Mouse (Mus musculus) stomach, embryonic 16.5 days (tissue): ENCODE measurements around the gene Six2. TPM values are rescaled to one million over a fixed set of nuclear protein-coding genes. Genes with fewer than 3 reads are reported as not detected.
A peak's percentile ranks its signal among the peaks of the same experiment; 100 is the strongest.

Experiments used
- ATAC-seq: fragments of 200-750 bp; cut with Nextera tagmentation; 2 replicates; pipeline ENCODE4 v1.8.0; 2017; ENCODE audit warnings: moderate number of reproducible peaks, moderate TSS enrichment; ENCODE audit not compliant: insufficient read depth, low FRiP score
- H3K27ac ChIP-seq: fragments of 300-500 bp; sonication (generic); 2 replicates; pipeline ENCODE4 v1.5.1; 2014; ENCODE audit warnings: low read length
- H3K27me3 ChIP-seq: fragments of 300-500 bp; sonication (generic); 2 replicates; pipeline ENCODE4 v1.6.1; 2014; ENCODE audit warnings: low read length, control low read depth, mixed read lengths; ENCODE audit not compliant: control insufficient read depth, insufficient read depth
- H3K36me3 ChIP-seq: fragments of 300-500 bp; sonication (generic); 2 replicates; pipeline ENCODE4 v1.6.1; 2014; ENCODE audit warnings: low read length; ENCODE audit not compliant: control insufficient read depth, insufficient read depth
- H3K4me1 ChIP-seq: fragments of 300-500 bp; sonication (generic); 2 replicates; pipeline ENCODE4 v1.6.1; 2014; ENCODE audit warnings: low read length, control low read depth, mixed read lengths; ENCODE audit not compliant: control insufficient read depth, insufficient read depth
- H3K4me2 ChIP-seq: fragments of 300-500 bp; sonication (generic); 2 replicates; pipeline ENCODE4 v1.6.1; 2014; ENCODE audit warnings: low read depth, low read length, mixed read lengths
- H3K4me3 ChIP-seq: fragments of 300-500 bp; sonication (generic); replicated peaks from 2 replicates; pipeline ENCODE4 v1.5.1; 2014; ENCODE audit warnings: mild to moderate bottlenecking, low read length
- H3K9ac ChIP-seq: fragments of 300-500 bp; sonication (generic); 2 replicates; pipeline ENCODE4 v1.6.1; 2014; ENCODE audit warnings: low read length
- H3K9me3 ChIP-seq: fragments of 300-500 bp; sonication (generic); replicated peaks from 2 replicates; pipeline ENCODE4 v1.6.1; 2016; ENCODE audit warnings: low read length, control low read depth; ENCODE audit not compliant: control insufficient read depth
- WGBS: fragments of 180-500 bp; shearing (Covaris S2); extraction: QIAGEN DNeasy Blood & Tissue Kit; methylation state at CpG from one replicate; pipeline ENCODE4 v1.1.7; 2014; 5-methylcytosine and 5-hydroxymethylcytosine counted together
- polyA plus RNA-seq: library from polyadenylated mRNA; unstranded; fragments of >200 nt; fragmentation: Nextera tagmentation; extraction: Ambion mirVana; gene quantifications from 2 replicates; pipeline ENCODE4 v1.2.1, GENCODE M21; 2015

Gene Six2
- polyA plus RNA-seq, 1 experiment from 2014 or later = 3.4 TPM

GRCm38 (mm10) chr17:85645312-85645711, 42.8 kb downstream of the Six2 start:
- no peaks in the 10 kb centered on the region; the same call in 1 of the 2 replicates for H3K4me1 ChIP-seq
- 10% methylated on average over 10 of the region's 12 CpGs for WGBS
- no peaks in the 10 kb centered on the region for H3K36me3 ChIP-seq
- H3K4me3 ChIP-seq = peak overlapping the region; percentile 27
- H3K27me3 ChIP-seq = peaks cover 15% of the 10 kb centered on the region
- peak overlapping the region; percentile 30; the same call in 1 of the 2 replicates for H3K27ac ChIP-seq
- H3K9me3 ChIP-seq = no peaks in the 10 kb centered on the region
- peak overlapping the region; percentile 55; the same call in 1 of the 2 replicates for H3K9ac ChIP-seq
- peak overlapping the region; percentile 60 for H3K4me2 ChIP-seq
- ATAC-seq = peak; percentile 37

GRCm38 (mm10) chr17:85637876-85638275, 50.2 kb downstream of the Six2 start:
- Histone ChIP-seq H3K9ac (no peak overlapping the region), H3K4me1 (no peaks in the 10 kb centered on the region), H3K36me3 (no peaks in the 10 kb centered on the region), H3K4me3 (no peak overlapping the region), H3K9me3 (no peaks in the 10 kb centered on the region), H3K27ac (no peak overlapping the region), H3K27me3 (peaks cover 32% of the 10 kb centered on the region), H3K4me2 (no peak overlapping the region)
- WGBS = 52% methylated on average over 6 of the region's 6 CpGs
- ATAC-seq = no peak

Other genes with a start within 250 kb of the Six2 start
- not detected in 2 replicates for gene Six3, start 74.7 kb downstream of the Six2 start, polyA plus RNA-seq